14 mouse cellular contexts compared by ENCODE assay signal in genomic region chr2:132180463-132181205, GRCm38 (mm10). TPM values are rescaled to one million over a fixed set of nuclear protein-coding genes. Genes with fewer than 3 reads are reported as not detected.
A peak's percentile ranks its signal among the peaks of the same experiment; 100 is the strongest.
DNase-seq lines count a peak whose midpoint lies in the region; ATAC-seq lines count a peak whose summit lies in the region.
"Had no signal": no experiment of that assay in that cellular context is flagged by ENCODE, and none has a peak within 500 bp of the region (broad histone marks: within the 10 kb centered on the region; RNA-seq: fewer than 3 reads in every experiment).

No protein-coding gene starts in this region.

- peak; percentile 92 for ATAC-seq in megakaryocyte, adult 5-6 weeks (ENCODE audit: poor library complexity, severe bottlenecking)
- no peak for ATAC-seq in erythroblast, adult 5-6 weeks (replicated peaks; ENCODE audit: low FRiP score, poor library complexity, severe bottlenecking)
- ATAC-seq: forebrain, embryonic 14.5 days; intestine, embryonic 16.5 days had no signal

- peak; percentile 62 to 89 for DNase-seq in adrenal gland, adult (ENCODE audit: inconsistent age in 2 of 2, low spot score in 1 of 2)
- no peak for DNase-seq in adrenal gland, postnatal 25 days
- peak; percentile 37 for DNase-seq in lung, postnatal 36 days
- DNase-seq in lung, postnatal 25 days (ENCODE audit: low spot score) = no peak
- DNase-seq in adrenal gland, postnatal 14 days = peak; percentile 47
- no peak for DNase-seq in urinary bladder, adult 2 months (ENCODE audit: low spot score)
- DNase-seq: cerebellum, adult 11 months; gastrocnemius, postnatal 10 days; heart, postnatal 4 days; thymus, postnatal 14 days had no signal

RNA-seq across cellular contexts. Expression of gene Slc23a2, which starts 35.7 kb away (rescaled TPM):
- 61.4 and 68.0 TPM in 2 replicates for total RNA-seq in adrenal gland, postnatal 25 days (2021)
- 82.8 and 109 TPM in 2 replicates for total RNA-seq in adrenal gland, postnatal 14 days (2021)
- 9.5 and 11.4 TPM in 2 replicates for total RNA-seq in megakaryocyte, adult 5-6 weeks (2015)
- total RNA-seq in megakaryocyte, adult 5-6 weeks (2017) = 10.7 and 14.6 TPM in 2 replicates
- polyA plus RNA-seq in urinary bladder, adult 2 months (2012; rRNA removed) = 36.2 and 36.3 TPM in 2 replicates
- total RNA-seq in erythroblast, adult 5-6 weeks (2015; ENCODE audit: low replicate concordance) = 4.0 and 7.5 TPM in 2 replicates
- 2.5 and 5.7 TPM in 2 replicates for total RNA-seq in erythroblast, adult 5-6 weeks (2017; ENCODE audit: low replicate concordance)

Comparison
In these comparisons a context has a peak if more than half of its experiments do, and no peak if none do; other contexts are left out.
1. DNase-seq: peak in adrenal gland, adult (2 of 2), lung, postnatal 36 days (single experiment) and adrenal gland, postnatal 14 days (single experiment); none in adrenal gland, postnatal 25 days (single experiment), lung, postnatal 25 days (single experiment) and urinary bladder, adult 2 months (single experiment).